In the genomic region with DNA sequence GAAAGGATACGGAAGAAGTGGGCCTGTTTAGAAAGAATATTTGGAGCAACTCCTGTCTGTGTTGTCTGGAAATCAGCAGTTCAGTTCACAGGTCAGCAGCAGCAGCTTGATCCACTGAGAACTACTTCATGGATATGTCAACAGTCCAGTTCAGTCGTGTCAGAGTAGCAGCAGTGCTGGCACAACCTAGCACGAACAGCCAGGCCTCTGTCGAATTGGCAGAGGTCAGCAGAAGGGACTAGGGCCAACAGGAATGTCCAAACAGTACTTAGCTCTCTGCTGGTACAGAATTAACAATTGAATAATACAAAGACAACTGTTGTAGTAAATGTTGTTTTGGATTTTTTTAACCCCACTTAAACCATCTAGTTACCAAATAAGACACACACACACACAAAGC, we compare ENCODE assay signal across 24 mouse cellular contexts. TPM values are rescaled to one million over a fixed set of nuclear protein-coding genes. Genes with fewer than 3 reads are reported as not detected.
DNase-seq lines count a peak whose midpoint lies in the region; ATAC-seq and TF ChIP-seq lines count a peak whose summit lies in the region.
"Had no signal": no experiment of that assay in that cellular context is flagged by ENCODE, and none has a peak within 500 bp of the region (broad histone marks: within the 10 kb centered on the region; RNA-seq: fewer than 3 reads in every experiment).

No protein-coding gene starts in this region.

- H3K9ac ChIP-seq in heart, adult 2 months (ENCODE audit: low read depth, low read length) = no peak overlapping the region
- H3K9ac ChIP-seq: hindbrain, embryonic 12.5 days; limb, embryonic 12.5 days; liver, embryonic 14.5 days; lung, embryonic 15.5 days; neural tube, embryonic 15.5 days; stomach, embryonic 15.5 days had no signal

- TF ChIP-seq CTCF in heart, adult 2 months (IDR thresholded peaks at IDR 0.05) = no peak
- no peak for TF ChIP-seq CTCF in cortical plate, adult 2 months (IDR thresholded peaks at IDR 0.05; ENCODE audit: extremely low read depth, insufficient read depth, low read length)

- H3K27me3 ChIP-seq in heart, adult 2 months (ENCODE audit: control insufficient read depth, insufficient read depth, low read length) = no peaks in the 10 kb centered on the region
- no peaks in the 10 kb centered on the region for H3K27me3 ChIP-seq in heart, embryonic 10.5 days (ENCODE audit: insufficient read depth, poor library complexity, severe bottlenecking)
- H3K27me3 ChIP-seq: hindbrain, embryonic 12.5 days; limb, embryonic 12.5 days; lung, embryonic 15.5 days; neural tube, embryonic 15.5 days; stomach, embryonic 15.5 days had no signal

- intact Hi-C loops in heart, adult 2 months (cut with DNase I) = no loop called here
- intact Hi-C loops in left cerebral cortex, postnatal 10 days (cut with DNase I) = no loop called here

- no peaks in the 10 kb centered on the region for H3K4me1 ChIP-seq in heart, adult 2 months (ENCODE audit: control insufficient read depth, insufficient read depth, low read length)
- no peaks in the 10 kb centered on the region for H3K4me1 ChIP-seq in heart, embryonic 10.5 days
- no peaks in the 10 kb centered on the region for H3K4me1 ChIP-seq in cortical plate, adult 2 months (ENCODE audit: control insufficient read depth, insufficient read depth, low read length)
- H3K4me1 ChIP-seq: forebrain, embryonic 10.5 days; hindbrain, embryonic 12.5 days; stomach, embryonic 15.5 days had no signal

- ATAC-seq in cerebellum, adult (ENCODE audit: insufficient number of reproducible peaks, low FRiP score, low TSS enrichment) = no peak
- ATAC-seq: activated CD4-positive, CD25-positive, alpha-beta regulatory T cell, adult 4 months; midbrain, embryonic 16.5 days had no signal

- peak; percentile 21 for DNase-seq in cerebellum, adult 9-11 months
- peak in 1 of 2 experiments; percentile 43 for DNase-seq in heart, adult 2 months
- no peak for DNase-seq in heart, embryonic 10.5 days (ENCODE audit: low spot score)
- peak; percentile 32 for DNase-seq in left cerebral cortex, adult 11 months (ENCODE audit: low spot score)
- DNase-seq in left cerebral cortex, postnatal 10 days (ENCODE audit: extremely low spot score in 1 of 2, low spot score in 2 of 2) = no peak
- DNase-seq in kidney, adult 8-10 months = no peak
- DNase-seq: gastrocnemius, postnatal 10 days; kidney, adult 2 months; kidney, postnatal 14 days; lung, postnatal 4 days; right cerebral cortex, postnatal 25 days; thymus, adult 2 months had no signal

- no peak for TF ChIP-seq POLR2A in heart, adult 2 months (IDR thresholded peaks at IDR 0.05; ENCODE audit: insufficient read depth, low read depth, low read length)
- TF ChIP-seq POLR2A in cortical plate, adult 2 months (IDR thresholded peaks at IDR 0.05; ENCODE audit: extremely low read depth, insufficient read depth, low read length) = no peak

- no peaks in the 10 kb centered on the region for H3K36me3 ChIP-seq in heart, adult 2 months (ENCODE audit: control insufficient read depth, insufficient read depth, low read length)
- H3K36me3 ChIP-seq in heart, embryonic 10.5 days = no peaks in the 10 kb centered on the region
- H3K36me3 ChIP-seq: forebrain, embryonic 10.5 days; G1E; hindbrain, embryonic 12.5 days; limb, embryonic 12.5 days; lung, embryonic 15.5 days; neural tube, embryonic 15.5 days; stomach, embryonic 15.5 days had no signal

- no peak overlapping the region for H3K4me3 ChIP-seq in heart, adult 2 months
- no peak overlapping the region for H3K4me3 ChIP-seq in heart, embryonic 10.5 days
- no peak overlapping the region for H3K4me3 ChIP-seq in cortical plate, adult 2 months (ENCODE audit: insufficient read depth, low read length)
- H3K4me3 ChIP-seq: forebrain, embryonic 10.5 days; hindbrain, embryonic 12.5 days; limb, embryonic 12.5 days; lung, embryonic 15.5 days; neural tube, embryonic 15.5 days; stomach, embryonic 15.5 days had no signal

- peak overlapping the region; percentile 15; the same call in 1 of the 2 replicates for H3K27ac ChIP-seq in heart, adult 2 months
- no peak overlapping the region for H3K27ac ChIP-seq in heart, embryonic 10.5 days
- peak overlapping the region; percentile 81 for H3K27ac ChIP-seq in cortical plate, adult 2 months (ENCODE audit: insufficient read depth, low read length)
- H3K27ac ChIP-seq: forebrain, embryonic 10.5 days; hindbrain, embryonic 12.5 days; limb, embryonic 12.5 days; liver, embryonic 14.5 days; lung, embryonic 15.5 days; neural tube, embryonic 15.5 days; stomach, embryonic 15.5 days had no signal

- no peaks in the 10 kb centered on the region for H3K79me2 ChIP-seq in heart, adult 2 months (replicated peaks; ENCODE audit: control insufficient read depth, insufficient read depth, low read length)

- TF ChIP-seq EP300 in heart, adult 2 months (IDR thresholded peaks at IDR 0.05; ENCODE audit: insufficient read depth, low read depth, low read length) = 0 out of 2 replicates have a peak, but pooled peaks have one; percentile 19

- 39% methylated on average over 4 of the region's 4 CpGs for whole genome bisulfite sequencing in heart, adult 2 months
- 62% methylated on average over 4 of the region's 4 CpGs for WGBS in heart, embryonic 10.5 days

- no peaks in the 10 kb centered on the region for H3K9me3 ChIP-seq in heart, embryonic 10.5 days
- H3K9me3 ChIP-seq: forebrain, embryonic 10.5 days; G1E; hindbrain, embryonic 12.5 days; limb, embryonic 12.5 days; lung, embryonic 15.5 days; neural tube, embryonic 15.5 days; stomach, embryonic 15.5 days had no signal

RNA-seq across cellular contexts. Expression of a gene that starts 33.9 kb away (rescaled TPM):
- total RNA-seq in heart, adult 2 months (2021) = 10 to 100 TPM in 1 of 2 experiments, 1 to 10 TPM in 1; 7.6 to 11.0 TPM
- 3.6 and 7.2 TPM in 2 replicates for polyA plus RNA-seq in heart, adult 2 months (2012; rRNA removed)
- 5.0 and 6.1 TPM in 2 replicates for polyA plus RNA-seq in heart, embryonic 10.5 days (2016; fragmentation: Nextera tagmentation; extraction: Ambion mirVana)
- 10 to 100 TPM; 13.1 to 17.9 TPM for total RNA-seq in left cerebral cortex, postnatal 10 days (2021)
- polyA plus RNA-seq in cortical plate, adult 2 months (2012; rRNA removed) = 7.1 and 7.3 TPM in 2 replicates

Comparison
In these comparisons a context has a peak if more than half of its experiments do, and no peak if none do; other contexts are left out.
1. DNase-seq: peak in cerebellum, adult 9-11 months (single experiment) and left cerebral cortex, adult 11 months (single experiment); none in heart, embryonic 10.5 days (single experiment), left cerebral cortex, postnatal 10 days (0 of 2) and kidney, adult 8-10 months (0 of 2).